Mouse (Mus musculus): ENCODE data around the gene Cdk17.

The Cdk17 gene

GRCm38 (mm10) chr10:93160807-93161510, at the start of gene Cdk17:
Gene Cdk17 (plus strand): TSS chr10:93160875.
- peak; percentile 86 for DNase-seq

GRCm38 (mm10) chr10:93111412-93111811, 49.3 kb upstream of the Cdk17 start:
- no peak for DNase-seq

- no peak for DNase-seq
These were observed 48.7 kb upstream of the Cdk17 start for GRCm38 (mm10) chr10:93112021-93112420.

- no peak for DNase-seq
These were observed 46.7 kb upstream of the Cdk17 start for GRCm38 (mm10) chr10:93113968-93114367.

GRCm38 (mm10) chr10:93114782-93115181, 45.9 kb upstream of the Cdk17 start:
- DNase-seq = no peak

- no peak for DNase-seq
These were observed 44.9 kb upstream of the Cdk17 start for GRCm38 (mm10) chr10:93115743-93116142.

GRCm38 (mm10) chr10:93116636-93117035, 44.0 kb upstream of the Cdk17 start:
- DNase-seq = no peak

GRCm38 (mm10) chr10:93119809-93120208, 40.9 kb upstream of the Cdk17 start:
- no peak for DNase-seq

- DNase-seq = no peak
These were observed 39.3 kb upstream of the Cdk17 start for GRCm38 (mm10) chr10:93121262-93121860.

GRCm38 (mm10) chr10:93122399-93123184, 38.1 kb upstream of the Cdk17 start:
- no peak for DNase-seq

GRCm38 (mm10) chr10:93123310-93123709, 37.4 kb upstream of the Cdk17 start:
- DNase-seq = peak; percentile 28

- peak; percentile 80 for DNase-seq
These were observed 36.6 kb upstream of the Cdk17 start for GRCm38 (mm10) chr10:93123957-93124613.

- no peak for DNase-seq
These were observed 34.6 kb upstream of the Cdk17 start for GRCm38 (mm10) chr10:93126025-93126424.

GRCm38 (mm10) chr10:93128566-93128965, 32.1 kb upstream of the Cdk17 start:
- no peak for DNase-seq

GRCm38 (mm10) chr10:93129345-93129744, 31.3 kb upstream of the Cdk17 start:
- no peak for DNase-seq

GRCm38 (mm10) chr10:93129904-93130455, 30.7 kb upstream of the Cdk17 start:
- no peak for DNase-seq

- DNase-seq = no peak
These were observed 30.2 kb upstream of the Cdk17 start for GRCm38 (mm10) chr10:93130456-93130940.

GRCm38 (mm10) chr10:93131865-93132566, 28.7 kb upstream of the Cdk17 start:
- DNase-seq = no peak

GRCm38 (mm10) chr10:93138730-93139129, 21.9 kb upstream of the Cdk17 start:
- DNase-seq = no peak

- peak; percentile 53 for DNase-seq
These were observed 19.9 kb upstream of the Cdk17 start for GRCm38 (mm10) chr10:93140778-93141177.

- DNase-seq = peak; percentile 55
These were observed 17.9 kb upstream of the Cdk17 start for GRCm38 (mm10) chr10:93142600-93143284.

Measured in thymus, postnatal 4 days (tissue).